Mouse (Mus musculus) E14TG2a.4 (cell line): ENCODE data around the gene Inppl1.

Experiments used
- H3K27me3 ChIP-seq: 2 replicates; pipeline ENCODE4 v1.6.1; 2014; ENCODE audit warnings: low read length, control low read depth; ENCODE audit not compliant: insufficient read depth
- H3K36me3 ChIP-seq: 2 replicates; pipeline ENCODE4 v1.6.1; 2014; ENCODE audit warnings: low read length, control low read depth; ENCODE audit not compliant: insufficient read depth
- H3K4me1 ChIP-seq: replicated peaks from 2 replicates; pipeline ENCODE4 v1.6.1; 2014; ENCODE audit warnings: low read depth, low read length, control low read depth
- H3K4me3 ChIP-seq: replicated peaks from 2 replicates; pipeline ENCODE4 v1.5.1; 2014; ENCODE audit warnings: mild to moderate bottlenecking, low read length
- H3K9me3 ChIP-seq: 2 replicates; pipeline ENCODE4 v1.6.1; 2014; ENCODE audit warnings: low read length, control low read depth
- CTCF ChIP-seq: conservative IDR thresholded peaks from 2 replicates; pipeline ENCODE4 v1.5.1; 2014; ENCODE audit warnings: low read length
- NANOG ChIP-seq: IDR thresholded peaks from 2 replicates; pipeline ENCODE4 v1.6.1; 2014; ENCODE audit warnings: borderline replicate concordance, low read length, mixed read lengths
- POU5F1 ChIP-seq: IDR thresholded peaks from 2 replicates; pipeline ENCODE4 v1.6.1; 2014; ENCODE audit warnings: low read length, borderline replicate concordance

The Inppl1 gene

GRCm38 (mm10) chr7:101837606-101838471, at the start of gene Inppl1:
TSS of gene Inppl1 (minus strand) at chr7:101838229.
- H3K9me3 ChIP-seq = no peaks in the 10 kb centered on the region
- H3K27me3 ChIP-seq = no peaks in the 10 kb centered on the region
- peak within 1 kb of the TSS; percentile 91 for H3K4me3 ChIP-seq
- TF ChIP-seq POU5F1 (no peak), CTCF (no peak)
- peaks cover 66% of the 10 kb centered on the region for H3K4me1 ChIP-seq
- H3K36me3 ChIP-seq = peaks cover 45% of the 10 kb centered on the region

GRCm38 (mm10) chr7:101886274-101886673, 48.2 kb upstream of the Inppl1 start:
- TF ChIP-seq NANOG (no peak), CTCF (no peak), POU5F1 (no peak)
- 0 out of 2 replicates have a peak, but pooled peaks cover 3% of the 10 kb centered on the region for H3K27me3 ChIP-seq
- H3K9me3 ChIP-seq = no peaks in the 10 kb centered on the region
- no peak overlapping the region for H3K4me3 ChIP-seq
- peaks cover 17% of the 10 kb centered on the region for H3K4me1 ChIP-seq
- H3K36me3 ChIP-seq = no peaks in the 10 kb centered on the region

- no peak for TF ChIP-seq CTCF
- TF ChIP-seq NANOG = no peak
- no peak for TF ChIP-seq POU5F1
- Histone ChIP-seq H3K4me3 (no peak overlapping the region), H3K27me3 (peaks cover 4% of the 10 kb centered on the region; the same call in 1 of the 2 replicates), H3K4me1 (peaks cover 17% of the 10 kb centered on the region), H3K9me3 (no peaks in the 10 kb centered on the region), H3K36me3 (no peaks in the 10 kb centered on the region)
These were observed 46.1 kb upstream of the Inppl1 start for GRCm38 (mm10) chr7:101884160-101884559.

- peaks cover 17% of the 10 kb centered on the region for H3K4me1 ChIP-seq
- no peak for TF ChIP-seq NANOG
- no peaks in the 10 kb centered on the region for H3K9me3 ChIP-seq
- peaks cover 4% of the 10 kb centered on the region; the same call in 1 of the 2 replicates for H3K27me3 ChIP-seq
- no peaks in the 10 kb centered on the region for H3K36me3 ChIP-seq
- no peak overlapping the region for H3K4me3 ChIP-seq
These were observed 44.6 kb upstream of the Inppl1 start for GRCm38 (mm10) chr7:101882413-101883154.

GRCm38 (mm10) chr7:101880855-101881254, 42.8 kb upstream of the Inppl1 start:
- TF ChIP-seq POU5F1 (no peak), NANOG (no peak), CTCF (no peak)
- Histone ChIP-seq H3K4me1 (peaks cover 9% of the 10 kb centered on the region), H3K4me3 (no peak overlapping the region), H3K27me3 (peaks cover 4% of the 10 kb centered on the region; the same call in 1 of the 2 replicates), H3K36me3 (no peaks in the 10 kb centered on the region), H3K9me3 (no peaks in the 10 kb centered on the region)

GRCm38 (mm10) chr7:101875978-101876377, 37.9 kb upstream of the Inppl1 start:
- TF ChIP-seq CTCF = no peak
- no peak for TF ChIP-seq POU5F1
- no peak for TF ChIP-seq NANOG
- Histone ChIP-seq H3K36me3 (no peaks in the 10 kb centered on the region), H3K4me1 (peaks cover 6% of the 10 kb centered on the region), H3K9me3 (no peaks in the 10 kb centered on the region), H3K27me3 (peaks cover 4% of the 10 kb centered on the region; the same call in 1 of the 2 replicates), H3K4me3 (no peak overlapping the region)

GRCm38 (mm10) chr7:101871296-101871695, 33.3 kb upstream of the Inppl1 start:
- TF ChIP-seq NANOG (no peak), POU5F1 (no peak), CTCF (no peak)

GRCm38 (mm10) chr7:101870629-101871028, 32.6 kb upstream of the Inppl1 start, which contains the start of gene Folr1:
TSS of gene Folr1 (minus strand) at chr7:101870788.
- no peaks in the 10 kb centered on the region for H3K27me3 ChIP-seq
- TF ChIP-seq CTCF (no peak), NANOG (no peak), POU5F1 (no peak)

More at GRCm38 (mm10) chr7:101871296-101871695, 33.3 kb upstream of the Inppl1 start:
- Histone ChIP-seq H3K4me1 (peaks cover 51% of the 10 kb centered on the region), H3K4me3 (no peak overlapping the region), H3K9me3 (no peaks in the 10 kb centered on the region), H3K27me3 (no peaks in the 10 kb centered on the region), H3K36me3 (no peaks in the 10 kb centered on the region)

GRCm38 (mm10) chr7:101869163-101869500, 31.1 kb upstream of the Inppl1 start:
- Histone ChIP-seq H3K4me1 (peaks cover 71% of the 10 kb centered on the region), H3K27me3 (no peaks in the 10 kb centered on the region), H3K36me3 (peaks cover 9% of the 10 kb centered on the region), H3K4me3 (peak overlapping the region; percentile 68), H3K9me3 (no peaks in the 10 kb centered on the region)
- no peak for TF ChIP-seq NANOG
- TF ChIP-seq CTCF = no peak
- TF ChIP-seq POU5F1 = no peak

More at GRCm38 (mm10) chr7:101870629-101871028, 32.6 kb upstream of the Inppl1 start, which contains the start of gene Folr1:
- H3K4me1 ChIP-seq = peaks cover 56% of the 10 kb centered on the region
- H3K9me3 ChIP-seq = no peaks in the 10 kb centered on the region
- H3K4me3 ChIP-seq = 0 out of 2 replicates have a peak within 1 kb of the TSS, but pooled peaks have one; percentile 68
- H3K36me3 ChIP-seq = no peaks in the 10 kb centered on the region
